Mouse (Mus musculus) hindbrain, embryonic 11.5 days (tissue): ENCODE results near the gene Nvl. TPM values are rescaled to one million over a fixed set of nuclear protein-coding genes. Genes with fewer than 3 reads are reported as not detected.

Experiments used
- polyA plus RNA-seq: library from polyadenylated mRNA; unstranded; fragments of >200 nt; fragmentation: Nextera tagmentation; extraction: Ambion mirVana; gene quantifications from 2 replicates; pipeline ENCODE4 v1.2.1, GENCODE M21; 2014

Gene Nvl
- polyA plus RNA-seq, 1 experiment from 2014 or later: 38.5 TPM

Other genes with a start within 250 kb of the Nvl start
- gene Pycr2, start 239.9 kb downstream of the Nvl start, polyA plus RNA-seq: 81.2 and 88.5 TPM in 2 replicates
- 0.39 and 0.90 TPM in 2 replicates for gene Lefty1, start 209.2 kb downstream of the Nvl start, polyA plus RNA-seq
- gene Tmem63a, start 201.9 kb downstream of the Nvl start, polyA plus RNA-seq: 3.0 and 3.4 TPM in 2 replicates
- 1.5 and 2.2 TPM in 2 replicates for gene Ephx1, start 123.3 kb downstream of the Nvl start, polyA plus RNA-seq
- gene 9130409I23Rik, start 93.0 kb downstream of the Nvl start, polyA plus RNA-seq: not detected in 2 replicates
- 87.9 and 91.1 TPM in 2 replicates for gene Cnih4, start 489 bp upstream of the Nvl start, polyA plus RNA-seq
- 41.3 and 50.1 TPM in 2 replicates for gene Wdr26, start 67.8 kb upstream of the Nvl start, polyA plus RNA-seq
- gene Cnih3, start 208.4 kb upstream of the Nvl start, polyA plus RNA-seq: 1.1 and 1.9 TPM in 2 replicates